Mouse (Mus musculus): ENCODE measurements at regions not wholly inside any gene's neighbourhood (a gene's known extent, or its start where the extent isn't known, plus 50 kb on each side); places are given as distances from the start of the nearest gene placed in this dataset.

DNA sequence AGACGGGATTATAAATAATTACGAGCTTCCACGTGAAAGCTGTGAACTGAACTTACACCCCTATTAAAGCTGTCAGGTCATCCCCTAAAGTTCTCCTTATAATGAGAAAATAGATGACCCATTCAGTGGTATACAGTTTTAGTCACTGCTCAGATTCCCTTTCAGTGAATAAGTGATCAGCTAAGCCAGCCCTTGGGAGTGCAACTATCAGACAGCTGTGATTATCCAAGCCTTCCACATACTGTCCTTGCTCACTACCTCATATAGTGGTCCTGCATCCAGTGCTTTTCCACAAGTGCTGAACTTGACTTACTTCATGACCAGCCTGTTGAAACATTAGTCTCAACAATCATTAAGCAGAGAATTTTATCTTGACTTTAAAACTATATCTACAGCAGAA, 131.2 kb upstream of the Tle1 start:
- no peak for DNase-seq (ENCODE audit: low read depth, low spot score)

DNA sequence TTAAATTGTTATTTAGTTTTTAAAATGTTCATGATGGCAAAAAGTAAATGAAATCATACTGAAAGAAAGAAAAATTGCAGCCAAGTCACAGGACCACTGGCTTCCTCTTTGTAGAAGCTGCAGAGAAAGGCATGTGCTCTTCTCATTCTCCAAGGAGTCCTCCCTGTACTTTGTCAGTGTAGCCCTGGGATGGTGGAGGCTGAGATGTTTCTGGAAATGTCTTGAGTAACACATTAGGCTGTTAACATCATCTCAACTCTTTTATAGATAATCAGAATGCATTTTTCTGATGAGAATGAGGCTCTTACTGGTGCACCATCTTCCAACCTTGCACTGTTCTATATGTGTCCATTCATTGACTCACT, 128.3 kb upstream of the Tle1 start:
- no peak for DNase-seq (ENCODE audit: low read depth, low spot score)

DNA sequence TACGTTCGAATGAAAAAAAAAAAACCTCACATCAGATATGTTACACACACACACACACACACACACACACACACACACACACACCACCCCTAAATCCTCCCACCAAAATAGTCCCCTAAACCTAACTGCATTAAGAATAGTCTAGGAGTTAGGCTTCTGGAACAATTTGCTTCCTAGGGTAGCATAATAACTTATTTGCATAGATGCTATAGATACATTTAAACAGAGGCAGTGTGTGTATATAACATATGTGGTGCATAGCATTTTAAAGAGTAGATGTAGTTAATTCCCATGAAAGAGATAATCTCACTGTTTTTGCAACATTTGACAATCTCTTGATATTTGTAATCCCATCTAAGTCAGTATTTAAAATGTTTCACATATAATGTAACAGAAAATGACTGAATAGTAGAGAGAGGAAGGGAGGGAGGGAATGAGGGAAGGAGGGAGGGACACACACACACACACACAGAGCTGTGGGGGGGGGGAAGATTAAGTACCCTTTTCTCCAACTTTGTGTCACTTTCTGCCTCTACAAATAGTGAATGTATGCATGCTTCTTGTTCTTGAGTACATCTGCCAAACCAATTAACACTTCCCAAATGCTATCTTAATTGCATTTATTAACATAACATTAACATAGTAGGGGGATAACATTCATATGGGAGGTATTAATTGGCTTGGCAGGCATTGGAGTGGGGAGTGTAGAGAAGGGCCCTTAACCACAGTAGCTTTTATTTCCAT, 127.7 kb upstream of the Tle1 start:
- DNase-seq (ENCODE audit: low read depth, low spot score), result no peak

GRCm38 (mm10) chr4:72324913-72325312, 124.2 kb upstream of the Tle1 start:
- DNase-seq (ENCODE audit: low read depth, low spot score), result no peak

DNA sequence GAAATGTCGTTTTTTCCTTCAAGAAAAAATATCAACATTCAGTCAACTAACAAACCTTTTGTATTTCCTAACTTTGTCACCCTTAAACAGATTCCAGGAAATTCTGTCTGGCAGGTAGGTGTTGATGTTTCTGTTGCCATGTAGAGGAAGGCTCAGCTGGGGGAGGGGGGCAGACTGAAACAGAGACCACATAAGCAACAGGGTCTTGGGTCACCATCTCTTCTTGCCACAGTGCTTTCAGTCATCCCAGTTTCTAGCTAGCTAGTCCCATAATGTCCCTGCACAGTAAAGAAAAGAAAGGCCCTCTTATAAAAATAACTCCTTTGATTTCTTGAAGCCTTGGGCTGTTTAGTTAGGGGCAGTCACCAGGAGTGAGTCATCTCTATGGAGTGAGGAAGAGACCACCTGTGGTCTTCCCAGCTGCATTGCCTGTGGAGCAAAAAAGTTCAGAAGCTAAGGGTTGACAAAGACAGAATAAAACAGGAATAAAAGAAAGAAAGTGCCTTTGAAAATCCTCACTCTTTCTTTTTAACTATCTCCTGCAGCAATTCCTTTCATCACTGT, 84.5 kb upstream of the Tle1 start:
- DNase-seq (ENCODE audit: low read depth, low spot score), result no peak

DNA sequence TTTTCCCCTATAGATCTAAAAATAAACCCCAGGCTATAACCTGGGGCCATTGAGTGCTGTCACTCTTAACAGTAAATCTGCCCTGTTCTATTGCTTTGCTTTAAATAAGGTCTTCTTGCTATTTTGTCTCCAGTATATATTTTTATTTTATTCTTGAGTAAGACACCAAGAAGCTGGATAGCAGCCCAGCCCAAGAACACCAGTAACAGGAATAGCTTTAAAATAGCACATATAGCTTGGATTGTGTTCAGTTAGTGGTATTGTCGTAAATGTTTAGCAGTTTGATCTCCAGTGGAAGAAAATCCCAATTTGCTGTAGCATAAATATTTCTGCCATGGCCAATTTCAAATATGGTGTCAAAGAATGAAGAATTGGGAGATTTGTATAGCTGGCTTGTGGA, 49.8 kb upstream of the Tle1 start:
- DNase-seq (ENCODE audit: low read depth, low spot score), result no peak

Measured in ZHBTc4 (cell line).